Mouse (Mus musculus): ENCODE data around the gene Ceacam1. TPM values are rescaled to one million over a fixed set of nuclear protein-coding genes. Genes with fewer than 3 reads are reported as not detected.

Gene Ceacam1
- polyA plus RNA-seq, 1 experiment from 2014 or later = 1.5 TPM

DNA sequence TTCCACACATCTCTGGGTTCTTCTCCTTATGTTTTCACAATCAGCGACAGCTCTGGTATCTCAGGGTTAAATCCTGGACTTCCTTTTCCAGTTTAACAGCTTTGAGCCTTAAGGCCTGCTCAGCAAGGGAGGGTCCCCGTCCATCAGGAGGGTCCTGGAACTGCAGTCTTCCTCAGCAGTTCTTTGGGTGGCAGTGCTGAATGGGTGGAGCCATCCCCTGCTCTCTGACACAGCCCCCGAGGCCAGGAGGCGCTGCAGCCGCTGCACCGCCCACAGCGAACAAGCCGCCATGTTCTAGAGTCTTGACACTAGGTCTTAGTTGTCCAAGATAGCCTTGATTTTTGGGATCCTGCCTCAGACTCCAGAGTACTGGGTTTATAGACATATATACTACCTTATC lies 57.9 kb downstream of the Ceacam1 start:
- H3K4me3 ChIP-seq = no peak overlapping the region
- H3K27ac ChIP-seq (replicated peaks) = no peak overlapping the region
- peaks cover 6% of the 10 kb centered on the region; the same call in 1 of the 2 replicates for H3K4me1 ChIP-seq
- 78% methylated on average over 8 of the region's 8 CpGs for WGBS
- H3K9me3 ChIP-seq = no peaks in the 10 kb centered on the region
- DNase-seq (ENCODE audit: low spot score) = no peak
- H3K36me3 ChIP-seq (replicated peaks) = no peaks in the 10 kb centered on the region
- H3K27me3 ChIP-seq (replicated peaks; ENCODE audit: low read depth, poor library complexity, severe bottlenecking) = peaks cover 25% of the 10 kb centered on the region

DNA sequence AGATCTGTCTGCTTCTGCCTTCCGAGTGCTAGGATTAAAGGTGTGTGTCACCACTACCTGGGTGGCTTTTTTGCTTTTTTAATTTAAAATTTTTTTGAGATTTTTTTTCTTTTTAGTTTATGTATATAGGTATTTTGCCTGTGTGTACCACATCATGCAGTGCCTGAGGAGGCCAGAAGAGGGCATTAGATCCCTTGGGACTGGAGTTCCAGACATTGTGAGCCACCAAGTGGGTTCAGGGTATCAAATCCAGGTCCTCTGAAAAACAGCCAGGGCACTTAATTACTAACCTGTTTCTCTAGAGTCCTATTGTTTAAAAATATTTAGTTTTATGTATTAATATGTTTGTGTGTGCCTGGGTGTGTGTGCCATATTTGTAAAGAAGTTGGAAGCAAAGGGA lies 59.8 kb downstream of the Ceacam1 start:
- Histone ChIP-seq H3K27ac (replicated peaks) (no peak overlapping the region), H3K4me3 (no peak overlapping the region), H3K27me3 (replicated peaks; ENCODE audit: low read depth, poor library complexity, severe bottlenecking) (peaks cover 13% of the 10 kb centered on the region), H3K36me3 (replicated peaks) (no peaks in the 10 kb centered on the region), H3K9me3 (no peaks in the 10 kb centered on the region), H3K4me1 (peaks cover 9% of the 10 kb centered on the region; the same call in 1 of the 2 replicates)
- peak; percentile 45 for DNase-seq (ENCODE audit: low spot score)
- WGBS = 69% methylated on average over 1 of the region's 1 CpGs

DNA sequence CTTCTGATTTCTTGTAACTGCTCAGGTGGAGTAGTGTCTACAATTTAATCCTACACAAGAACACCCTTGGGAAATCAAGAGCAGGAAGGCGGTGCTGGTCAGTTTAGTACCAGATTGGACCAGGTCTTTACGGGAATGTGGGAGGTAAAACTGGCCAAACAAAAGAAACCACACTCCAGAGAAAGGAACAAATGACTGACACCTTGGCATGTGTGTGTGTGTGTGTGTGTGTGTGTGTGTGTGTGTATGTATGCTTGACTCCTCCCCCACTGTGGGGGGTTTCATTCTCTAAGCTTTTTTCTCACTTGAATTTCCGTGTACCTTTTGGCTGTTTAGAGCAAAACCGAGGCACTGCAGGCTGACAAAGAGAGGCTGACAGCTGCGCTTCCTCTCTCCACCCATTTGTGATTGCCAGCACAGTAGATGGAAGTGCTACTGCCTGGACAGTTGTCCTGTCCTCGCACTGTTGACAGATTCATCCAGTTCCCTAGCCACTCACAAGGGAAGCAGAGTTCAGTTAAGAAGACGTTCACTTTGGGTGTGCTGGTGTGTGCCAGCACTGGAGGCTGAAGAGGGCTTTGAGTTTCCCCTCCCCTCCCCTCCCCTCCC lies 64.5 kb downstream of the Ceacam1 start, which contains the start of gene Cxcl17:
TSS of gene Cxcl17 (minus strand) at position 54 of the 609 bp plus-strand sequence.
- no peaks in the 10 kb centered on the region for H3K36me3 ChIP-seq (replicated peaks)
- H3K4me1 ChIP-seq = 0 out of 2 replicates have a peak, but pooled peaks cover 7% of the 10 kb centered on the region
- H3K9me3 ChIP-seq = no peaks in the 10 kb centered on the region
- 45% methylated on average over 7 of the region's 7 CpGs for WGBS
- DNase-seq (ENCODE audit: low spot score) = no peak
- no peaks in the 10 kb centered on the region for H3K27me3 ChIP-seq (replicated peaks; ENCODE audit: low read depth, poor library complexity, severe bottlenecking)
- no peak within 1 kb of the TSS for H3K4me3 ChIP-seq
- no peak within 1 kb of the TSS for H3K27ac ChIP-seq (replicated peaks)

DNA sequence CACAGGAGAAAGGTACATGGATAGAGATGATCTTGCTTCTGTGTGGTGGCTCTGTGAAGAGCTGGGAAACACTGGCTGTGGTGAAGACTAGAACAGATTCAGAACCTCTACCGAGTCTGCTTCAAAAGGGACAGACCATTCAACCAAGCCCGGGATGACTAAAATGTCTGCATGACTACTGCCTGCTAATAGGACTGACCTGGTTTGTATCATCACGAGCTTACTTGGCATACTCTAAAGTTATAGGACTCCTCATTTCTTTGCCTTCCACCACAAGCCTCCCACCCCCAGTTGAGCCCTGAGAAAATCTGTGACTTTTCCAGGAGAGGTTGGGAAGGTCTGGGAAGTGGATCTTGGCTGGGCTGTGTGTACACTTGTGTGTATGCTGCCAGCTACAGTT lies 65.5 kb downstream of the Ceacam1 start:
- 84% methylated on average over 3 of the region's 3 CpGs for WGBS
- Histone ChIP-seq H3K36me3 (replicated peaks) (no peaks in the 10 kb centered on the region), H3K4me1 (0 out of 2 replicates have a peak, but pooled peaks cover 7% of the 10 kb centered on the region), H3K4me3 (no peak overlapping the region), H3K27ac (replicated peaks) (no peak overlapping the region), H3K27me3 (replicated peaks; ENCODE audit: low read depth, poor library complexity, severe bottlenecking) (no peaks in the 10 kb centered on the region), H3K9me3 (no peaks in the 10 kb centered on the region)
- DNase-seq (ENCODE audit: low spot score) = no peak

Other genes with a start within 250 kb of the Ceacam1 start
- 10.6 and 10.7 TPM in 2 replicates for gene Gsk3a, start 239.8 kb downstream of the Ceacam1 start, polyA plus RNA-seq (2016; fragmentation: Nextera tagmentation; extraction: Ambion mirVana)
- 10.9 and 11.5 TPM in 2 replicates for gene Erf, start 226.8 kb downstream of the Ceacam1 start, polyA plus RNA-seq (2016; fragmentation: Nextera tagmentation; extraction: Ambion mirVana)
- gene Cic, start 209.9 kb downstream of the Ceacam1 start, polyA plus RNA-seq (2016; fragmentation: Nextera tagmentation; extraction: Ambion mirVana) = 17.1 and 21.4 TPM in 2 replicates
- gene Pafah1b3, start 179.6 kb downstream of the Ceacam1 start, polyA plus RNA-seq (2016; fragmentation: Nextera tagmentation; extraction: Ambion mirVana) = 281 and 301 TPM in 2 replicates
- 0.82 and 0.88 TPM in 2 replicates for gene Prr19, start 176.2 kb downstream of the Ceacam1 start, polyA plus RNA-seq (2016; fragmentation: Nextera tagmentation; extraction: Ambion mirVana)
- gene Tmem145, start 171.5 kb downstream of the Ceacam1 start, polyA plus RNA-seq (2016; fragmentation: Nextera tagmentation; extraction: Ambion mirVana) = 0.85 and 1.0 TPM in 2 replicates
- gene Megf8, start 160.4 kb downstream of the Ceacam1 start, polyA plus RNA-seq (2016; fragmentation: Nextera tagmentation; extraction: Ambion mirVana) = 17.6 and 17.7 TPM in 2 replicates
- not detected in 2 replicates for gene Cnfn, start 107.9 kb downstream of the Ceacam1 start, polyA plus RNA-seq (2016; fragmentation: Nextera tagmentation; extraction: Ambion mirVana)
- 7.8 and 11.6 TPM in 2 replicates for gene Lipe, start 78.9 kb downstream of the Ceacam1 start, polyA plus RNA-seq (2016; fragmentation: Nextera tagmentation; extraction: Ambion mirVana)
- 0.69 and 0.75 TPM in 2 replicates for gene Cxcl17, start 64.7 kb downstream of the Ceacam1 start, polyA plus RNA-seq (2016; fragmentation: Nextera tagmentation; extraction: Ambion mirVana)
- gene Ceacam2, start 62.3 kb upstream of the Ceacam1 start, polyA plus RNA-seq (2016; fragmentation: Nextera tagmentation; extraction: Ambion mirVana) = 0.08 TPM in 1 of 2 replicates, not detected in the other
- not detected in 2 replicates for gene Erich4, start 138.3 kb upstream of the Ceacam1 start, polyA plus RNA-seq (2016; fragmentation: Nextera tagmentation; extraction: Ambion mirVana)
- 31.6 and 34.8 TPM in 2 replicates for gene Dmac2, start 141.8 kb upstream of the Ceacam1 start, polyA plus RNA-seq (2016; fragmentation: Nextera tagmentation; extraction: Ambion mirVana)
- 0.99 and 1.3 TPM in 2 replicates for gene B3gnt8, start 149.1 kb upstream of the Ceacam1 start, polyA plus RNA-seq (2016; fragmentation: Nextera tagmentation; extraction: Ambion mirVana)
- 54.9 and 59.2 TPM in 2 replicates for gene Bckdha, start 181.4 kb upstream of the Ceacam1 start, polyA plus RNA-seq (2016; fragmentation: Nextera tagmentation; extraction: Ambion mirVana)
- gene Exosc5, start 181.6 kb upstream of the Ceacam1 start, polyA plus RNA-seq (2016; fragmentation: Nextera tagmentation; extraction: Ambion mirVana) = 93.5 and 101 TPM in 2 replicates
- gene Tmem91, start 197.6 kb upstream of the Ceacam1 start, polyA plus RNA-seq (2016; fragmentation: Nextera tagmentation; extraction: Ambion mirVana) = 2.6 and 3.6 TPM in 2 replicates
- 33.5 and 34.1 TPM in 2 replicates for gene B9d2, start 203.2 kb upstream of the Ceacam1 start, polyA plus RNA-seq (2016; fragmentation: Nextera tagmentation; extraction: Ambion mirVana)
- gene Tgfb1, start 209.4 kb upstream of the Ceacam1 start, polyA plus RNA-seq (2016; fragmentation: Nextera tagmentation; extraction: Ambion mirVana) = 1.2 and 1.5 TPM in 2 replicates
- gene Ccdc97, start 241.5 kb upstream of the Ceacam1 start, polyA plus RNA-seq (2016; fragmentation: Nextera tagmentation; extraction: Ambion mirVana) = 31.6 and 33.2 TPM in 2 replicates

Measured in embryonic facial prominence, embryonic 10.5 days (tissue).